Mouse (Mus musculus) embryo, embryonic 11 days (tissue): ENCODE data around the gene Olfr10.

ENCODE experiments used
- DNase-seq: peaks from one replicate; pipeline ENCODE4 v3.0.0-alpha.2; 2015

The Olfr10 gene

DNA sequence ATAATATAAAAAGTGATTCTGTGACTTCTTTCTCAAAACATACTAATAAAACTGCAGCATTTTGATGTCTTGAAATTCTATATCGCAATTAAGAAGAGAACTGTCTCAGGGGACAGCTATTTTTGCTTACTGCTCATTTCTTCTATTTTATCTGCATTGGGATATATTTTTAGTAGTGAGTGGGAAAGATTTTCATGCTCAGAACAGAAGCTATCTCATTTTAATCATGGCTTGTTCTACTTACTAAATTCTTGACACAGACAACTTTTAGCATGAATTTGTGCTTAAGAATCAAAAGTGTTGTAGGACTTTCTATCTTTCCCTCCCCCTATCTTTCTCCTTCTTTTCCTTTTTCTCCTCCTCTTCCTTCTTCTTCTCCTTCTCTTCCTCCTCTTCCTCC is 25.1 kb downstream of the Olfr10 start:
- no peak for DNase-seq

DNA sequence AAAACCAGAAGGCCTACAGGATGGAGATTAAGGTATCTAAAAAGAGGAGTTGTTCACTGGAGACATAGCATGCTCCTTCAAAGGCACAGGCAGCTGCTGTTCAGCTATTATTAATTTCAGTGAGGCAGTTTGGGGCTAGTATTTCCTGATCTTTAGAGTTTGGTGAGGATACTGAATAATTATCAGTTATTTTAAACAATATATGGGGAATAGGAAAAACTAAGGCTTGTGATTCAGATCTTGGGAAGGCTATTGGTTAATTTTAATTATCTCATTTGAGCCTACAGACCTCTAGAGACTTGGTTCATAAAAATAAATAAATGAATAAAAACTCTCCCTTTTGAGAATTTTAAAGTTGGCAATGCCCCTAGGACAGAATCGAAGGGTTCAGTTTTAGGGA is 30.3 kb downstream of the Olfr10 start, which contains the start of gene Olfr1390:
Gene Olfr1390, plus strand, starts transcription at position 301 of the 400 bp plus-strand sequence.
- DNase-seq = no peak

DNA sequence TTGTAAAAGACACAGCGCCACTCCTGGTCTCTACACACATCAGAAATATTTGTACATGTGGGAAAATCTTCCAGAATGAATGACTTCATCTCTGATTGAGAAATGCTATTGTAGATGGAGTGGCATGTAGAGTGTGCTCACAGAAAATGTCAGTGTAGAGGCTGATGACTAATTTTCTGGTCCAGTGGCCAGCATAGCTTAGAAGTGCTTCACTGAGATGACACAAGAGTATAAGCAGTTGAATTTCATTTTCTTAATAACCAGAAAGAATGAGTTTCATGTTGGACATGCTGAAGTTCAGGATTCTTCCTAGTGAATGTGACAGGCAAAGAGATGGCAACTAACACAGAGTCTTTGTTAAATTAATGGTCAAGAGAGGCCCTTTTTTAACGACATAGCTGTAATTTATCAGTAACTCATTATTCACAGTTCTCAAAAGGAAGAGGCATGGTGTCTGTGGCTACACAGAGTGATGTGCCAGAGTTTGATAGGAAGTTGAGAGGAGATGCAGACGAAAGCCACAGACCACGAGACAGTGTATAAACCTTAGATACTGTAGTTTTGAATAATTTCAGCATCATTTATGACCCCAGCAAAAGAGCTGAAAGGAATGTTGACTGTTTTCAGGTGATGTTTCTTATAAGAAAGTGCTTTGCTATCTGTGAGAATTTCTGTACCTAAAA is 32.8 kb downstream of the Olfr10 start:
- no peak for DNase-seq
